Mouse (Mus musculus): ENCODE measurements at regions not wholly inside any gene's neighbourhood (a gene's known extent, or its start where the extent isn't known, plus 50 kb on each side); places are given as distances from the start of the nearest gene placed in this dataset.
"Not testable (repeated sequence)": the region's sequence is repeated elsewhere in the genome, so short reads cannot be mapped to it uniquely, and the experiment has no call there.

- no peak overlapping the region for H3K4me3 ChIP-seq (replicated peaks; ENCODE audit: control insufficient read depth, low read depth, low read length)
- TF ChIP-seq CTCF (IDR thresholded peaks at IDR 0.05; ENCODE audit: control insufficient read depth, insufficient read depth, low read length), result no peak
- TF ChIP-seq POLR2A (IDR thresholded peaks at IDR 0.05; ENCODE audit: borderline replicate concordance, control insufficient read depth, low read depth, low read length), result no peak
- no peak overlapping the region for H3K27ac ChIP-seq (ENCODE audit: control insufficient read depth, insufficient read depth, low read depth, low read length, poor library complexity)
- no peaks in the 10 kb centered on the region for H3K4me1 ChIP-seq (ENCODE audit: control insufficient read depth, insufficient read depth, low read length)
These were observed 129.9 kb upstream of the Plxna2 start for GRCm38 (mm10) chr1:194488126-194488525.

GRCm38 (mm10) chr1:194482717-194483059, 135.3 kb upstream of the Plxna2 start:
- Histone ChIP-seq H3K4me1 (ENCODE audit: control insufficient read depth, insufficient read depth, low read length) (no peaks in the 10 kb centered on the region), H3K4me3 (replicated peaks; ENCODE audit: control insufficient read depth, low read depth, low read length) (no peak overlapping the region), H3K27ac (ENCODE audit: control insufficient read depth, insufficient read depth, low read depth, low read length, poor library complexity) (no peak overlapping the region)
- no peak for TF ChIP-seq POLR2A (IDR thresholded peaks at IDR 0.05; ENCODE audit: borderline replicate concordance, control insufficient read depth, low read depth, low read length)
- TF ChIP-seq CTCF (IDR thresholded peaks at IDR 0.05; ENCODE audit: control insufficient read depth, insufficient read depth, low read length), result no peak

DNA sequence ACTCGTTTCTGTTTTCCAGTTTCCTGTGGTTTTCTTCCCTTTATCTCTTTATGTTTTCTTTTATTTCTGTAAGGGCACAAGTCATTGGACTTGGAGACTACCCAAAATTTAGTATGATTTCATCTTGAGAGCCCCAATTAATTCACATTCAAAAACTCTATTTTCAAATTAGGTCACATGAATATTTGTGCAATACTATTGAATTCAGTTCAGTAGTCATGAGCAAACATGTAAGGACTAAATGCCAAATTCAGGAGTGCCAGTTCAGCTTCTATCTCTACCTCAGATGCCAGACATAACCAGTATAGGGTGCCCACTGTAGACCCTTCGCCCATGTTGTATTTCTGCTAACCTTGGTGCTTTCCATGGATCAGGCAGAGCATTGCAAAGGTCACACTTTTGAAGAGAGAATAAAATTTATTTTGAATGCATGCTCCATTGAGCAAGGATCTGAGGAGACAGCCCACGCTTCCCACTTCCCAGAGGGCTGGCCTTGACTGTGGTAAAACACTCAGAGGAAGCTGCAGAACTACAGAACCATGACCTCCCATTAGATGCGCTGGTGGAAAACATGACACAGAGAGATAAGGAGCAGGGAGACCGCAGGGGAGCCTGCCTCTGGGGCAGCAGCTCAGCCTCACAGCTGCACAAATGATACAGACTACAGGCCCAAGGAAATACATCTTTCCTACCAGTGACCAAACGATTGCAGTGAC, 135.9 kb upstream of the Plxna2 start:
- Histone ChIP-seq H3K27ac (ENCODE audit: control insufficient read depth, insufficient read depth, low read depth, low read length, poor library complexity) (no peak overlapping the region), H3K4me3 (replicated peaks; ENCODE audit: control insufficient read depth, low read depth, low read length) (no peak overlapping the region), H3K4me1 (ENCODE audit: control insufficient read depth, insufficient read depth, low read length) (no peaks in the 10 kb centered on the region)
- 47% methylated on average over 6 of the region's 6 CpGs for WGBS
- TF ChIP-seq POLR2A (IDR thresholded peaks at IDR 0.05; ENCODE audit: borderline replicate concordance, control insufficient read depth, low read depth, low read length) (no peak), CTCF (IDR thresholded peaks at IDR 0.05; ENCODE audit: control insufficient read depth, insufficient read depth, low read length) (no peak)

- not testable (repeated sequence) for H3K4me1 ChIP-seq (ENCODE audit: control insufficient read depth, insufficient read depth, low read length); H3K27ac ChIP-seq (ENCODE audit: control insufficient read depth, insufficient read depth, low read depth, low read length, poor library complexity); H3K4me3 ChIP-seq (replicated peaks; ENCODE audit: control insufficient read depth, low read depth, low read length)
- WGBS, result 82% methylated on average over 2 of the region's 2 CpGs
These were observed 146.7 kb upstream of the Plxna2 start for GRCm38 (mm10) chr1:194471281-194471680.

DNA sequence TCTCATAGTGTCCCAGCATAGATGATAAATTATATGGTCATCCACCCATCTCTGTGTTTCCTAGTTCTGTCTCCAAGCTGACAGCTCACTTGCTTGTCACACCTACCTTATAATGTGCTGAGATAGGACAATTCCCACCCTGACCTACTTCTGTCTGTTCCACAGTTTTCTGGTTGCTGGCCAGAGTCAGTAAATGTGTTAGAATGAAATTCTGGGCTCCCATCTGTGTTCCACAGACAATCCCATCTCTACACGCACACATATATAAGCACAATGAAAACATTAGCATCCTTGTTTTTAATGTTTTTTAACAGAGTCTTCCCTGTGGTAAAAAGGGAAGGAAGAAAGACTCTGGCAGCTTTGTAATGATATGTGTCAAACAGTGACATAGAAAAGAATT, 165.5 kb upstream of the Plxna2 start:
- no peak for TF ChIP-seq CTCF (IDR thresholded peaks at IDR 0.05; ENCODE audit: control insufficient read depth, insufficient read depth, low read length)
- Histone ChIP-seq H3K4me1 (ENCODE audit: control insufficient read depth, insufficient read depth, low read length) (no peaks in the 10 kb centered on the region), H3K27ac (ENCODE audit: control insufficient read depth, insufficient read depth, low read depth, low read length, poor library complexity) (no peak overlapping the region), H3K4me3 (replicated peaks; ENCODE audit: control insufficient read depth, low read depth, low read length) (no peak overlapping the region)
- 83% methylated on average over 1 of the region's 1 CpGs for WGBS

- Histone ChIP-seq H3K4me3 (replicated peaks; ENCODE audit: control insufficient read depth, low read depth, low read length) (no peak overlapping the region), H3K27ac (ENCODE audit: control insufficient read depth, insufficient read depth, low read depth, low read length, poor library complexity) (no peak overlapping the region), H3K4me1 (ENCODE audit: control insufficient read depth, insufficient read depth, low read length) (no peaks in the 10 kb centered on the region)
- no peak for TF ChIP-seq CTCF (IDR thresholded peaks at IDR 0.05; ENCODE audit: control insufficient read depth, insufficient read depth, low read length)
- TF ChIP-seq POLR2A (IDR thresholded peaks at IDR 0.05; ENCODE audit: borderline replicate concordance, control insufficient read depth, low read depth, low read length), result no peak
- WGBS, result 79% methylated on average over 1 of the region's 1 CpGs
These were observed 174.3 kb upstream of the Plxna2 start for GRCm38 (mm10) chr1:194443681-194444080.

DNA sequence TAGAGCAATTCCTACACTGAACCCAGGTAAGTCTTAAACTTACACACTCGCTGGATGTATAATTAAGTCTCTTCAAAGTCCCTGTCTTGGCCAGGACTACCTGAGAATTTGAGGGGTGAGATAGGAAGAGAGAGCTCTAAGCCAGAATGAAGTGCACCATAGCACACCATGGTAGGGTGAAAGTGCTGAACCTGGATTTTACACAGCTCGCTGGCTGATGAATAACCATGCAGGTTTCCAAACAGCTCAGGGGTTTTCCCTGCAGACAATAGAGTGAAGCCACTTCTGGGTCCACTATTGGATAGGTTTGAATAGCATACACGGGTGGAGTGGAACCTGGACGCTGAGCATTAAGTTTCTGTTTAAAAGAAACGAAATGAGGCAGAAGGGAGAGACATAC, 180.7 kb upstream of the Plxna2 start:
- TF ChIP-seq POLR2A (IDR thresholded peaks at IDR 0.05; ENCODE audit: borderline replicate concordance, control insufficient read depth, low read depth, low read length), result no peak
- TF ChIP-seq CTCF (IDR thresholded peaks at IDR 0.05; ENCODE audit: control insufficient read depth, insufficient read depth, low read length), result no peak
- H3K27ac ChIP-seq (ENCODE audit: control insufficient read depth, insufficient read depth, low read depth, low read length, poor library complexity), result no peak overlapping the region
- WGBS, result 56% methylated on average over 5 of the region's 5 CpGs
- H3K4me1 ChIP-seq (ENCODE audit: control insufficient read depth, insufficient read depth, low read length), result no peaks in the 10 kb centered on the region
- no peak overlapping the region for H3K4me3 ChIP-seq (replicated peaks; ENCODE audit: control insufficient read depth, low read depth, low read length)

DNA sequence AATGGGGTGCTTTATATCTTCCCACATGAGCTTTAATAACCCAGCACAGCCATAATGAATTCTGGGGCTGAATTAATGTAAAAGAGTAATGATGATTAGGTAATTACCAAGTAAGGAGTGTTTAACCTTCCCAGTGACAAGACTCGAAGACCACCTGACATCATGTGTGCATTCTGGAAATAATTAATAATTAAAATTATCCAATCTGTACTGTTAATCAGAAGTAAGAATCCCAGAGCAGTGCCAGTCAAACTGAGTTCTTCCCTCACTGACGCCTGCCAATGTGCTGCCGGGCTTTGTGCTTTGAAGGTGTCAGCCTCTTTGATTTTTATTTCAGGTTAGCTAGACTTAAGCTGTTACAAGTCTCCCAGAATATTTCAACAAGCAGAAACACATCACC, 183.0 kb upstream of the Plxna2 start:
- Histone ChIP-seq H3K4me1 (ENCODE audit: control insufficient read depth, insufficient read depth, low read length) (no peaks in the 10 kb centered on the region), H3K4me3 (replicated peaks; ENCODE audit: control insufficient read depth, low read depth, low read length) (no peak overlapping the region), H3K27ac (ENCODE audit: control insufficient read depth, insufficient read depth, low read depth, low read length, poor library complexity) (no peak overlapping the region)
- 76% methylated on average over 3 of the region's 3 CpGs for WGBS
- TF ChIP-seq POLR2A (IDR thresholded peaks at IDR 0.05; ENCODE audit: borderline replicate concordance, control insufficient read depth, low read depth, low read length), result no peak
- TF ChIP-seq CTCF (IDR thresholded peaks at IDR 0.05; ENCODE audit: control insufficient read depth, insufficient read depth, low read length), result no peak

DNA sequence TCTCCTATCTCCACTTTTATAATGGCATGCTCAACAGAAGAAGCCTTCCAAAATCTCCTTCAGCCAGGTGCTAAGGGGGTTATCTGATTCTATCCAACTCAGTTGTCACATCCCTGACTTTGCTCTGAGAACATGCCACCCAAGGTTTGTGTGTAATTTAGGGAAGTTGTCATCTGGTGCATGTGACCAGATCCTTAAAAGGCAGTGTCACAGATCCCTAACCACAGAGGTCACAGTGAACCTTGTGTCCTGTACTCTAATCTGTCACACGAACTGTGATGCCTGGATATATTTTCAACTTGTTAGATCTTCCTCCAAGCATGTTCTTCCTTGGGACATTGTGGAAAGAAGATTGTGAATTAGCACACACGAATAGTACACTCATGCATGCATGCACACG, 189.4 kb upstream of the Plxna2 start:
- 31% methylated on average over 3 of the region's 3 CpGs for WGBS
- Histone ChIP-seq H3K4me1 (ENCODE audit: control insufficient read depth, insufficient read depth, low read length) (no peaks in the 10 kb centered on the region), H3K4me3 (replicated peaks; ENCODE audit: control insufficient read depth, low read depth, low read length) (no peak overlapping the region), H3K27ac (ENCODE audit: control insufficient read depth, insufficient read depth, low read depth, low read length, poor library complexity) (no peak overlapping the region)
- TF ChIP-seq CTCF (IDR thresholded peaks at IDR 0.05; ENCODE audit: control insufficient read depth, insufficient read depth, low read length), result no peak
- no peak for TF ChIP-seq POLR2A (IDR thresholded peaks at IDR 0.05; ENCODE audit: borderline replicate concordance, control insufficient read depth, low read depth, low read length)
